Mouse (Mus musculus): ENCODE results near the gene Disp2.

The Disp2 gene

DNA sequence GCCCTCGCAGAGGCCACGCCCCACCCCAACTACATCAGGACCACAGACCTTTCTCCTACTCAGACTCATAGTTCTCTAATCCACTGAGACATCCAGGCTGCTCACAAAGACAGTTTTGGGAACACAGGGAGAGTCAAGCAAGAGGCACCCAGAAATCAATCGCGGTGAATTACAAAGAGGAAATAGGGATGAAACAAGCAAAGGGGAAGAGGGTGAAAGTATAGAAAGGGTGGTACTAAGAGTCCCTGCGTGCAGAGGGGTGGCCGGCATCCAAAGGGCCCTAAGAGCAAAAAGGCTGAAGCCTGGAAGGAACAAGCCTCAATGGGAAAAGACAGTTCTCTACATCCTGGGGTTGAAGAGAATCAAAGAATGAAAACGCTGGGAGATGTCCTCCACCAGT, 34.9 kb upstream of the Disp2 start:
- H3K9me3 ChIP-seq (ENCODE audit: low read length): no peaks in the 10 kb centered on the region
- H3K4me1 ChIP-seq (replicated peaks; ENCODE audit: low read depth, low read length): peaks cover 23% of the 10 kb centered on the region
- peak overlapping the region; percentile 79 for H3K4me3 ChIP-seq (replicated peaks; ENCODE audit: low read length)
- H3K36me3 ChIP-seq (ENCODE audit: insufficient read depth, low read length): no peaks in the 10 kb centered on the region
- TF ChIP-seq POU5F1 (IDR thresholded peaks at IDR 0.05; ENCODE audit: borderline replicate concordance, low read length): no peak
- TF ChIP-seq NANOG (IDR thresholded peaks at IDR 0.05; ENCODE audit: borderline replicate concordance, low read length): no peak
- no peak for TF ChIP-seq CTCF (conservative IDR thresholded peaks at IDR 0.05; ENCODE audit: low read length)
- peaks cover 76% of the 10 kb centered on the region for H3K27me3 ChIP-seq (ENCODE audit: insufficient read depth, low read length)

- Histone ChIP-seq H3K4me3 (replicated peaks; ENCODE audit: low read length) (peak within 1 kb of the TSS; percentile 79), H3K4me1 (replicated peaks; ENCODE audit: low read depth, low read length) (peaks cover 31% of the 10 kb centered on the region), H3K9me3 (ENCODE audit: low read length) (no peaks in the 10 kb centered on the region), H3K36me3 (ENCODE audit: insufficient read depth, low read length) (no peaks in the 10 kb centered on the region), H3K27me3 (ENCODE audit: insufficient read depth, low read length) (peaks cover 80% of the 10 kb centered on the region)
- TF ChIP-seq POU5F1 (IDR thresholded peaks at IDR 0.05; ENCODE audit: borderline replicate concordance, low read length) (no peak), NANOG (IDR thresholded peaks at IDR 0.05; ENCODE audit: borderline replicate concordance, low read length) (no peak), CTCF (conservative IDR thresholded peaks at IDR 0.05; ENCODE audit: low read length) (no peak)
Measured at GRCm38 (mm10) chr2:118745232-118745884, 34.2 kb upstream of the Disp2 start, which contains the start of gene Inafm2. TSS of gene Inafm2 (plus strand) at chr2:118745758.

DNA sequence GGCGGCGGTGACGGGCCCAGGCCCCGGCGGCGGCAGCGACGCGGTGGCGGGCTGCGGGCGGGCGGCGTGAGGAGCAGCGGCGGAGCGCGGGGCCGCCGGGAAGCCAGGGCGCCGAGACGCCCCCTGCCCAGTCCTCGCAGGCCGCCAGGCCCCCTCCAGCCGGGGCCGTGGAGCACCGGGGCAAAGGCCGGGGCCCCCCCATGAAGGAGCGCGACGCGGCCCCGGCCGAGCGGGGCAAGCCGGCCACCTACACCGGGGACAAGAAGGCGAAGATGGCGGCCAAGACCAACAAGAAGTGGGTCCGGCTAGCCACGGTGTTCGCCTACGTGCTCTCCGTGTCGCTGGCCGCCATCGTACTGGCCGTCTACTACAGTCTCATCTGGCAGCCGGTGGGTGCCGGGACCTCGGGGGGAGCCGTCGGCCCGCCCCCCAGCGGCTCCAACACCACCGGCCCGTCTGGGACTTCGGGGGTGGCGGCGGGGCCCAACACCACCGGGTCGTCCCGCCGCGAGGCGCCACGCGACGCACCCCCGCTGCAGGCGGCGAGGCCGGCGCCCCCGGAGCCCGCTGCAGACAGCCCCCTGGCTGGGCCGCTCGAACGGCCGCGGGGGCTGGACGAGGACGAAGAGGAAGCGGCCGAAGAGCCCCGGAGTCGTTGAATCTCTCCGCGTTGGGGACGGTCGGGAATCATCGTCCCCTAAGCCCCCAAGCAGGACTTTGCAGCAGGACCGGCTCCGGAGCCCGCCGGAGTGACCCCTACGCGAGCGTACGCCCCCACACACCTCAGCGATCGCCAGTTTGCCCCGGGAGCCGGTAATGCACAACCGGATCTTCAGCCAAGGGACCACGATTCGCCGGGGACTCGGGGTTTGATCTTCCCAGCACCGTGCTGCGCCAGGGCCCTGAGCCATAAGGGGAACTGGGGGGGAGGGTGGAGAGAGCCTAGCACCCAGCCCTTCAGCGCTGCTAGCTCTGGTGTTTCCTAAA, 33.3 kb upstream of the Disp2 start:
- Histone ChIP-seq H3K27me3 (ENCODE audit: insufficient read depth, low read length) (peaks cover 87% of the 10 kb centered on the region), H3K36me3 (ENCODE audit: insufficient read depth, low read length) (no peaks in the 10 kb centered on the region), H3K4me3 (replicated peaks; ENCODE audit: low read length) (peak overlapping the region; percentile 79), H3K4me1 (replicated peaks; ENCODE audit: low read depth, low read length) (peaks cover 32% of the 10 kb centered on the region), H3K9me3 (ENCODE audit: low read length) (no peaks in the 10 kb centered on the region)
- no peak for TF ChIP-seq NANOG (IDR thresholded peaks at IDR 0.05; ENCODE audit: borderline replicate concordance, low read length)
- no peak for TF ChIP-seq POU5F1 (IDR thresholded peaks at IDR 0.05; ENCODE audit: borderline replicate concordance, low read length)
- no peak for TF ChIP-seq CTCF (conservative IDR thresholded peaks at IDR 0.05; ENCODE audit: low read length)

DNA sequence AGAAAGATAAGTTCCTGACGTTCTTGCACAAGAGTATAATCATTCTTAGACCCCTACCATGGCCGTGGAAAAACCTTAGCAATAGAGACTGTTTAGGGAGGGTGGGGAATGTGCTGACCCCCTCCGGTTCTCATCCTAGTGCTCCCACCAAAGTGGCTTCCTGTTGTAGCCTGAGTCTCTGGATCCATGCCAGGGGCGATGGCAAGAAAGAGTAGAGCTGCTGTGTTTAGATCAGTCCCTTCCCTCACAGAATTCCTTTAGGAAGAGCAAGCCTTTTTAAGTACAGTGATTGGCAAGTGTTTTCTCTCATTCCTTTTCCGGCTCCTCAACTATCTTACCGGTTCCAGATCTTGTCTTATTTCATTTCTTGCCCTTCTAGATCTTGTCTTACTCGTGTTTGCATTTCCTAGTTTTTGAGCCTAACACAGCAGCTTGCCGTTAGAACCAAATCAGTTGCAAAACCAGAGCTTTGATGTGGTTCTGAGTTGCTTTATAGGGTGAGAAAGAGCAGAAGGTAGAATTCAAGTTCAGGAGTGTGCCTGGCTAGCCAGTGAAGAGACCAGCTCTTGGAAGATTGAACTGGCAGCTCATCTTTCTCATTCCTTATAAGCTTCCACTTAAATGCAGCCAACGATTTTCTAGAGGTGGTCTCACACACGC, 32.1 kb upstream of the Disp2 start:
- Histone ChIP-seq H3K36me3 (ENCODE audit: insufficient read depth, low read length) (no peaks in the 10 kb centered on the region), H3K4me3 (replicated peaks; ENCODE audit: low read length) (no peak overlapping the region), H3K27me3 (ENCODE audit: insufficient read depth, low read length) (peaks cover 90% of the 10 kb centered on the region), H3K9me3 (ENCODE audit: low read length) (no peaks in the 10 kb centered on the region), H3K4me1 (replicated peaks; ENCODE audit: low read depth, low read length) (peaks cover 41% of the 10 kb centered on the region)
- TF ChIP-seq CTCF (conservative IDR thresholded peaks at IDR 0.05; ENCODE audit: low read length) (no peak), POU5F1 (IDR thresholded peaks at IDR 0.05; ENCODE audit: borderline replicate concordance, low read length) (no peak), NANOG (IDR thresholded peaks at IDR 0.05; ENCODE audit: borderline replicate concordance, low read length) (no peak)

DNA sequence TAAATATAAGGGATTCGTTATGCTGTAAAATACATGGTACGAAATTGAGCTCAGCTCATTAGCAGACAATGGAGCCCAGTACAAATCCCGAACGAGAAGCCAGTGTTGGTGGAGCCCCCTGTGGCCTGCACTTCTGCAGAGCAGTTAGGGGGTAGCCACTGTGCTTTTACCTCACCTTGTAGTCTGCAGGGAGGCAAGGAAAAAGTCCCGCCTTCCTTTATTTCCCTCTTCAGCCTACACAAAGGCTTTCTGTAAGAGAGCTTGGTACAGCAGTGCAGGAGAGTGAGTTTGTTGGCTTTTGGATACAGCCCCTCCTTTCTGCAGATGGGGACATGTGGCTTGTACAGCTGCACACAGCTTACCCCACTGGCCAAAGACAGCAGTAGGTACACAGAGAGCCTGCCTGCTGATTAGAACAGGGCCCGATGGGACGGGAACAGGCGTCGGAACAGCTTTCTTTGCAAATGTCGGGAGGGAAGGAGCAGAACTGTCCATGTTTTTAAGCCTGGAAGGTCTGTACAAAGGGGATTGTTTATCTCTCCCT, 30.1 kb upstream of the Disp2 start:
- H3K4me3 ChIP-seq (replicated peaks; ENCODE audit: low read length): no peak overlapping the region
- TF ChIP-seq CTCF (conservative IDR thresholded peaks at IDR 0.05; ENCODE audit: low read length) (no peak; the same call in 1 of the 2 replicates), NANOG (IDR thresholded peaks at IDR 0.05; ENCODE audit: borderline replicate concordance, low read length) (no peak)
- no peaks in the 10 kb centered on the region for H3K36me3 ChIP-seq (ENCODE audit: insufficient read depth, low read length)
- peaks cover 88% of the 10 kb centered on the region for H3K27me3 ChIP-seq (ENCODE audit: insufficient read depth, low read length)
- H3K9me3 ChIP-seq (ENCODE audit: low read length): no peaks in the 10 kb centered on the region
- H3K4me1 ChIP-seq (replicated peaks; ENCODE audit: low read depth, low read length): peaks cover 43% of the 10 kb centered on the region

DNA sequence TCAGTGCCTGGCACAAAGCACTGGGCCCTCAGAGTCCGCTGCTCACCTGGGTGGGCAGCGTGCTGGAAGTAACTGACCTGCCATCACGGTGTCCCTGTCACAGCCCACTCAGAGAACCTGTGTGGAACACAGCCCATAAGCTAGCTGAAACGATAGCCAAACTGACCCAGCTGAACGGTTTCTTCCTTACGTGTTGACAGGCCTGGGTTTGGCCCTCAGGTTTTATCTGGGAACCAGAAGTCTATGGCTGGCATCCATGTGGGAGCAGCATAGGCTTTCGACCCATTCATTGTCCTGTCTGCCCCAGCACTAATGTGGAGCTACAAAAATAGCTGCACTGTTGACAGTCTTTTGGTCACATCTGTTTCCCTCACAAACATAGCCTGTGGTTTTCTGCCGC, 29.0 kb upstream of the Disp2 start:
- Histone ChIP-seq H3K27me3 (ENCODE audit: insufficient read depth, low read length) (peaks cover 88% of the 10 kb centered on the region), H3K36me3 (ENCODE audit: insufficient read depth, low read length) (no peaks in the 10 kb centered on the region), H3K4me1 (replicated peaks; ENCODE audit: low read depth, low read length) (peaks cover 35% of the 10 kb centered on the region), H3K9me3 (ENCODE audit: low read length) (no peaks in the 10 kb centered on the region), H3K4me3 (replicated peaks; ENCODE audit: low read length) (no peak overlapping the region)
- TF ChIP-seq CTCF (conservative IDR thresholded peaks at IDR 0.05; ENCODE audit: low read length): no peak
- TF ChIP-seq POU5F1 (IDR thresholded peaks at IDR 0.05; ENCODE audit: borderline replicate concordance, low read length): no peak
- no peak for TF ChIP-seq NANOG (IDR thresholded peaks at IDR 0.05; ENCODE audit: borderline replicate concordance, low read length)

DNA sequence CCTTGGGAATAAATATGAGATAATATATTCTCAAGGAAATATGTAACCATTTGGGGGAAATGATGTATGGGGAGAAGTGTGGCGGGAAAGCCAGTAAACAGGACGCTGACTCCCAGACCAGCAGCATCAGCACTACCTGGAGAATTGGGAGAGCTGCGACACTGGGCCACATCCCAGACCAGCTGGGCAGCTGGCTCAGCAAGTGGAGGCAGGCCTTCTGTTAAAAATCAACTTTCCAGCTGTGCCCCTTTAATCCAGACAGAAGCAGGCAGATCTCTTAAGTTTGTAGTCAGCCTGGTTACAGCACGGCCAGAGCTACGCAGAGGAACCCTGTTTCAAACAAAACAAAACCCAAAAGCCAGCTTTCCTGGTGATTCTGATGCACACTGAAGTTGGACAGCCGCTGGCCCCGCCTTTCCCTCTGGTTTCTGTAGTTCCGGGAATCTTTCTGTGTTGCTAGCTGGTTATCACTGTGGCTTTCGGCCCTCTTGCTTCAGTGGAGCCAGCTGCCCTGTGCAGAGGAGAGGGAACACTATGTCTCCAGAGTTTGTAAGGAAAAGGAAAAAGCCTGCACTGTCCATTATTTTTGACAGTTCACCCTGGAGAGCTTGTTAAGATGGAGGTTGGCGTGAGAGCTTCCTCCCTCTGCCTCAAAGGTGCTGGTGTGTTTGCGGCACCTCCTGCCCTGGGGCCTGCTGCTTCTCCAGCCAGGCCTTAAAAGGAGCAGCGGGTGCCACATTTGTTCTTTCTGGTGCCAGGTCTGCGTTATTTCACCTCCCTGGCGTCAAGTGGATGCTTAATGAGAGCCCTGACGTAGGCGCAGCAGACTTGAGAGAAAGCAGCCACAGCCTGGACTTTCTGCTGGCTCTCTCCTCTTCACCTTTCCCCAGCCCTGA, 27.4 kb upstream of the Disp2 start:
- H3K4me1 ChIP-seq (replicated peaks; ENCODE audit: low read depth, low read length): peaks cover 32% of the 10 kb centered on the region
- H3K9me3 ChIP-seq (ENCODE audit: low read length): no peaks in the 10 kb centered on the region
- H3K4me3 ChIP-seq (replicated peaks; ENCODE audit: low read length): no peak overlapping the region
- no peaks in the 10 kb centered on the region for H3K36me3 ChIP-seq (ENCODE audit: insufficient read depth, low read length)
- H3K27me3 ChIP-seq (ENCODE audit: insufficient read depth, low read length): peaks cover 92% of the 10 kb centered on the region
- TF ChIP-seq CTCF (conservative IDR thresholded peaks at IDR 0.05; ENCODE audit: low read length) (no peak), NANOG (IDR thresholded peaks at IDR 0.05; ENCODE audit: borderline replicate concordance, low read length) (no peak), POU5F1 (IDR thresholded peaks at IDR 0.05; ENCODE audit: borderline replicate concordance, low read length) (no peak)
